ENCODE assay signal across 24 mouse cellular contexts in genomic region chr16:58155538-58155937, GRCm38 (mm10).
DNase-seq lines count a peak whose midpoint lies in the region; ATAC-seq and TF ChIP-seq lines count a peak whose summit lies in the region.
"Had no signal": no experiment of that assay in that cellular context is flagged by ENCODE, and none has a peak within 500 bp of the region (broad histone marks: within the 10 kb centered on the region; RNA-seq: fewer than 3 reads in every experiment).

No protein-coding gene starts in this region.

- H3K36me3 ChIP-seq in hindbrain, embryonic 12.5 days, result no peaks in the 10 kb centered on the region
- H3K36me3 ChIP-seq in hindbrain, embryonic 10.5 days, result no peaks in the 10 kb centered on the region
- H3K36me3 ChIP-seq in midbrain, embryonic 13.5 days, result no peaks in the 10 kb centered on the region
- H3K36me3 ChIP-seq: embryonic facial prominence, embryonic 13.5 days; heart, embryonic 15.5 days; intestine, embryonic 15.5 days; kidney, embryonic 15.5 days; neural tube, embryonic 15.5 days had no signal

- POLR2A ChIA-PET in Patski (lab: Charles Lee), result no interaction called here

- CTCF ChIA-PET in Patski (lab: Charles Lee), result interaction anchor here (0.7 to 1.4 kb wide), 2 partner anchors 13 to 486 kb away, joined by 3 to 4 read pairs; no protein-coding TSS in a partner anchor

- H3K4me2 ChIP-seq in hindbrain, embryonic 12.5 days (replicated peaks), result no peak overlapping the region
- H3K4me2 ChIP-seq in midbrain, embryonic 13.5 days (replicated peaks), result no peak overlapping the region
- H3K4me2 ChIP-seq: embryonic facial prominence, embryonic 13.5 days; heart, embryonic 15.5 days; intestine, embryonic 15.5 days; kidney, embryonic 15.5 days; neural tube, embryonic 15.5 days had no signal

- H3K4me1 ChIP-seq in hindbrain, embryonic 12.5 days, result no peaks in the 10 kb centered on the region; the same call in 1 of the 2 replicates
- H3K4me1 ChIP-seq in hindbrain, embryonic 10.5 days (replicated peaks), result no peaks in the 10 kb centered on the region
- H3K4me1 ChIP-seq in midbrain, embryonic 13.5 days (replicated peaks), result peaks cover 4% of the 10 kb centered on the region; the same call in 1 of the 2 replicates
- H3K4me1 ChIP-seq: embryonic facial prominence, embryonic 13.5 days; heart, embryonic 15.5 days; intestine, embryonic 15.5 days; kidney, embryonic 15.5 days had no signal

- WGBS in hindbrain, embryonic 12.5 days, result 45% methylated on average over 4 of the region's 4 CpGs
- 41% methylated on average over 4 of the region's 4 CpGs for WGBS in hindbrain, embryonic 10.5 days
- 38% methylated on average over 4 of the region's 4 CpGs for WGBS in midbrain, embryonic 13.5 days

- TF ChIP-seq CTCF in Patski (IDR thresholded peaks at IDR 0.05), result peak; percentile 21

- H3K27me3 ChIP-seq in hindbrain, embryonic 12.5 days, result no peaks in the 10 kb centered on the region
- no peaks in the 10 kb centered on the region for H3K27me3 ChIP-seq in hindbrain, embryonic 10.5 days (ENCODE audit: insufficient read depth, poor library complexity, severe bottlenecking)
- no peaks in the 10 kb centered on the region for H3K27me3 ChIP-seq in Patski
- no peaks in the 10 kb centered on the region for H3K27me3 ChIP-seq in midbrain, embryonic 13.5 days
- H3K27me3 ChIP-seq: embryonic facial prominence, embryonic 13.5 days; heart, embryonic 15.5 days; intestine, embryonic 15.5 days; kidney, embryonic 15.5 days; neural tube, embryonic 15.5 days had no signal

- in situ Hi-C loops in Patski (cut with MboI; ENCODE audit: low pct_unique_long_range_greater_than_20kb), result no loop called here

- no peak overlapping the region for H3K27ac ChIP-seq in hindbrain, embryonic 12.5 days
- H3K27ac ChIP-seq in hindbrain, embryonic 10.5 days, result no peak overlapping the region
- no peak overlapping the region for H3K27ac ChIP-seq in midbrain, embryonic 13.5 days
- H3K27ac ChIP-seq: embryonic facial prominence, embryonic 13.5 days; gastrocnemius, adult 2 months; heart, embryonic 15.5 days; intestine, embryonic 15.5 days; kidney, embryonic 15.5 days; left cerebral cortex, adult 2 months; neural tube, embryonic 15.5 days had no signal

- H3K9me3 ChIP-seq in hindbrain, embryonic 12.5 days (replicated peaks), result no peaks in the 10 kb centered on the region
- H3K9me3 ChIP-seq in hindbrain, embryonic 10.5 days, result no peaks in the 10 kb centered on the region
- H3K9me3 ChIP-seq in midbrain, embryonic 13.5 days, result no peaks in the 10 kb centered on the region
- H3K9me3 ChIP-seq: embryonic facial prominence, embryonic 13.5 days; heart, embryonic 15.5 days; intestine, embryonic 15.5 days; kidney, embryonic 15.5 days; neural tube, embryonic 15.5 days had no signal

- ATAC-seq in hindbrain, embryonic 12.5 days (ENCODE audit: low FRiP score), result 0 out of 2 replicates have a peak, but pooled peaks have one; percentile 32
- no peak for ATAC-seq in Patski
- peak; percentile 75 for ATAC-seq in midbrain, embryonic 13.5 days
- ATAC-seq: forebrain, postnatal 0 days; intestine, embryonic 15.5 days had no signal

- no peak overlapping the region for H3K4me3 ChIP-seq in hindbrain, embryonic 12.5 days
- no peak overlapping the region for H3K4me3 ChIP-seq in hindbrain, embryonic 10.5 days
- no peak overlapping the region for H3K4me3 ChIP-seq in midbrain, embryonic 13.5 days (replicated peaks)
- H3K4me3 ChIP-seq: embryonic facial prominence, embryonic 13.5 days; gastrocnemius, adult 2 months; heart, embryonic 15.5 days; intestine, embryonic 15.5 days; kidney, embryonic 15.5 days; left cerebral cortex, adult 2 months; neural tube, embryonic 15.5 days had no signal

- DNase-seq in hindbrain, embryonic 10.5 days (ENCODE audit: low spot score), result no peak
- DNase-seq in 3T3-L1 (ENCODE audit: low read depth, low spot score) (peak; percentile 27), Patski (ENCODE audit: low read depth, low spot score) (no peak)
- no peak for DNase-seq in right cerebral cortex, adult 2 months (ENCODE audit: low spot score in 2 of 2)
- DNase-seq in adrenal gland, postnatal 36 days, result no peak
- DNase-seq: adrenal gland, postnatal 10 days; cerebellum, adult 11 months; cerebellum, postnatal 14 days; forebrain, postnatal 0 days; gastrocnemius, adult 2 months; heart, adult 18-20 months; heart, postnatal 4 days; kidney, postnatal 4 days; layer of hippocampus, adult 9-11 months; left cerebral cortex, postnatal 4 days; liver had no signal

- H3K9ac ChIP-seq in hindbrain, embryonic 12.5 days, result no peak overlapping the region
- no peak overlapping the region for H3K9ac ChIP-seq in midbrain, embryonic 13.5 days (replicated peaks)
- H3K9ac ChIP-seq: embryonic facial prominence, embryonic 13.5 days; forebrain, postnatal 0 days; heart, embryonic 15.5 days; intestine, embryonic 15.5 days; kidney, embryonic 15.5 days; neural tube, embryonic 15.5 days had no signal
